Mouse (Mus musculus) ES-E14 (cell line): ENCODE measurements around the gene Lin7a.

Experiments used
- HCFC1 ChIP-seq: IDR thresholded peaks from 2 replicates; pipeline ENCODE4 v1.6.1; 2012; ENCODE audit warnings: low read length, inconsistent platforms, borderline replicate concordance; ENCODE audit not compliant: insufficient read depth
- MAFK ChIP-seq: IDR thresholded peaks from 2 replicates; pipeline ENCODE4 v1.6.1; 2014; ENCODE audit warnings: mild to moderate bottlenecking, low read depth, low read length, inconsistent platforms; ENCODE audit not compliant: insufficient read depth
- ZC3H11A ChIP-seq: IDR thresholded peaks from 2 replicates; pipeline ENCODE4 v1.6.1; 2012; ENCODE audit warnings: low read depth, mild to moderate bottlenecking, inconsistent platforms, low read length, borderline replicate concordance
- ZNF384 ChIP-seq: IDR thresholded peaks from 2 replicates; pipeline ENCODE4 v1.6.1; 2012; ENCODE audit warnings: low read depth, low read length, inconsistent platforms

DNA sequence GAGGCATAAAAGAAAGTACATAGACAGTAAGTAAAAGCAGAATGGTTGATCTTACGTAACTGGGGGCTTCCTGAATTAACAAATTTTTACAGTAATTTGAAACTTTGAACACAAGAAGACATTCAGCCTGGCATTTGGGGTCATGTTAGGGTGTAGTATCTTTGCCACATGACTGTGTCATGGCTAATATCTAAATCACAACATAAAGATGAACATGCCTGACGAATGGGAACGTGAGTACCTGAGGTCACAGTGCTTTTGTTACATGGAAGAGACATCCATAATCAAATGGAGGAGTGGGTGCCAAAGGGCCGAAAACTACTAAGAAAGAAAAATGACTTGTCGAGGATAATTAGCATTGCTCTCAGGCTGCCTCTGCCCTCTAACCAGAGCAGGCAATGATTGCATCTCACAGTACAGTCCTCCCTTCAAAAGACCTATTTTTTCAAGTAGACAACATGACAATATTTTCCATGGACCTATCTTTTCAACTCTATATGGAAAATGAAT, 15.0 kb upstream of the Lin7a start:
- TF ChIP-seq MAFK (no peak), ZNF384 (no peak), ZC3H11A (no peak), HCFC1 (no peak)
